In genomic region chr3:22022418-22022817, GRCm38 (mm10) we compare ENCODE assay signal across 14 mouse cellular contexts. TPM values are rescaled to one million over a fixed set of nuclear protein-coding genes. Genes with fewer than 3 reads are reported as not detected.
DNase-seq lines count a peak whose midpoint lies in the region; ATAC-seq and TF ChIP-seq lines count a peak whose summit lies in the region.
"Had no signal": no experiment of that assay in that cellular context is flagged by ENCODE, and none has a peak within 500 bp of the region (broad histone marks: within the 10 kb centered on the region; RNA-seq: fewer than 3 reads in every experiment).

No protein-coding gene starts in this region.

- H3K4me1 ChIP-seq in cerebellum, adult 2 months (ENCODE audit: control insufficient read depth, insufficient read depth, low read length), result peaks cover 13% of the 10 kb centered on the region
- peaks cover 20% of the 10 kb centered on the region for H3K4me1 ChIP-seq in midbrain, embryonic 10.5 days
- H3K4me1 ChIP-seq: hindbrain, embryonic 15.5 days; stomach, embryonic 15.5 days had no signal

- H3K36me3 ChIP-seq in midbrain, embryonic 10.5 days, result no peaks in the 10 kb centered on the region
- H3K36me3 ChIP-seq: hindbrain, embryonic 15.5 days; stomach, embryonic 15.5 days had no signal

- TF ChIP-seq CTCF in cerebellum, adult 2 months (IDR thresholded peaks at IDR 0.05; ENCODE audit: borderline replicate concordance, insufficient read depth, low read depth, low read length), result no peak

- TF ChIP-seq POLR2A in cerebellum, adult 2 months (IDR thresholded peaks at IDR 0.05; ENCODE audit: borderline replicate concordance, insufficient read depth, low read length), result no peak

- ATAC-seq in erythroblast, adult 5-6 weeks (replicated peaks; ENCODE audit: low FRiP score, poor library complexity, severe bottlenecking), result no peak
- ATAC-seq: forebrain, embryonic 16.5 days; Patski had no signal

- H3K9me3 ChIP-seq in midbrain, embryonic 10.5 days (replicated peaks), result no peaks in the 10 kb centered on the region
- H3K9me3 ChIP-seq: hindbrain, embryonic 15.5 days; stomach, embryonic 15.5 days had no signal

- DNase-seq in cerebellum, adult 2 months, result peak; percentile 14 to 33
- DNase-seq in cerebellum, adult 8-10 months, result no peak
- peak; percentile 16 to 21 for DNase-seq in spleen, postnatal 36 days (ENCODE audit: low spot score in 2 of 2)
- no peak for DNase-seq in spleen, postnatal 14 days (ENCODE audit: low spot score in 2 of 2)
- peak; percentile 3 to 18 for DNase-seq in natural killer cell, adult 2 months (ENCODE audit: low spot score in 2 of 2)
- DNase-seq in embryo, embryonic 9.5 days (ENCODE audit: extremely low spot score), result no peak
- no peak for DNase-seq in midbrain, embryonic 10.5 days (ENCODE audit: low spot score)

- no peak overlapping the region for H3K4me3 ChIP-seq in cerebellum, adult 2 months (replicated peaks; ENCODE audit: insufficient read depth, low read depth, low read length)
- no peak overlapping the region for H3K4me3 ChIP-seq in midbrain, embryonic 10.5 days
- H3K4me3 ChIP-seq: hindbrain, embryonic 15.5 days; myocyte; stomach, embryonic 15.5 days had no signal

- H3K27me3 ChIP-seq in cerebellum, adult 2 months (ENCODE audit: control insufficient read depth, insufficient read depth, low read length), result no peaks in the 10 kb centered on the region
- no peaks in the 10 kb centered on the region for H3K27me3 ChIP-seq in midbrain, embryonic 10.5 days (ENCODE audit: low read depth, poor library complexity, severe bottlenecking)
- H3K27me3 ChIP-seq: hindbrain, embryonic 15.5 days; Patski; stomach, embryonic 15.5 days had no signal

- WGBS in cerebellum, adult 2 months, result 36% methylated on average over 2 of the region's 2 CpGs
- 74% methylated on average over 2 of the region's 2 CpGs for WGBS in midbrain, embryonic 10.5 days

- no peak overlapping the region for H3K27ac ChIP-seq in cerebellum, adult 2 months (ENCODE audit: insufficient read depth, low read length)
- H3K27ac ChIP-seq in midbrain, embryonic 10.5 days (replicated peaks), result no peak overlapping the region
- H3K27ac ChIP-seq: hindbrain, embryonic 15.5 days; macrophage; stomach, embryonic 15.5 days had no signal

RNA-seq across cellular contexts. Expression of gene Tbl1xr1, which starts 54.0 kb away (rescaled TPM):
- 40.0 and 43.6 TPM in 2 replicates for polyA plus RNA-seq in cerebellum, adult 2 months (2012; rRNA removed)
- 20.7 and 22.4 TPM in 2 replicates for polyA plus RNA-seq in midbrain, embryonic 10.5 days (2016; fragmentation: Nextera tagmentation; extraction: Ambion mirVana)
- total RNA-seq in erythroblast, adult 5-6 weeks (2015; ENCODE audit: low replicate concordance), result 22.3 and 24.0 TPM in 2 replicates
- total RNA-seq in erythroblast, adult 5-6 weeks (2017; ENCODE audit: low replicate concordance), result 15.9 and 19.8 TPM in 2 replicates

Comparison
In these comparisons a context has a peak if more than half of its experiments do, and no peak if none do; other contexts are left out.
1. DNase-seq: peak in cerebellum, adult 2 months (2 of 2), spleen, postnatal 36 days (2 of 2) and natural killer cell, adult 2 months (2 of 2); none in cerebellum, adult 8-10 months (single experiment), spleen, postnatal 14 days (0 of 2), embryo, embryonic 9.5 days (single experiment) and midbrain, embryonic 10.5 days (single experiment).